Mouse (Mus musculus): Measurements from ENCODE around the gene Itpr2.

DNA sequence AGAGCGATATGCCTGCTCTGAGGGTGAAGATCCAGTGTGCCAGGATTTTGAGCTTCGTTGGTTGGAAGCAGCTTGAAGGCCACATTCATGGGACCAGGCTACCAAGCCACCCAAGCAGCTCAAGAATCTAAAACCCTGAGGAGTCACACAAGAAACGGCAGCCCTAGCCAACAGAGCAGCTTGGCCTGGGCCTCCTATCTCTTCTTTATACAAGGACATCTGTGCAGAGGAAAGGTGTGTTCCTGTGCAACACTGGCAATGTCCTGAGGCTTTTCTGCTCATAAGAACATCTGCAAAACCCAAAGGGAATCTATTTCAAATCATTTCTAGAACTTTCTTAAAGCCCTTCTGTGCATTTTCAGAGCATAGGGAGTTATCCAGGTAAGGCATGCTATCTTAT lies 274.0 kb downstream of the Itpr2 start:
- no peak for TF ChIP-seq CTCF (IDR thresholded peaks at IDR 0.05; ENCODE audit: control insufficient read depth, insufficient read depth, low read length)
- no peak for TF ChIP-seq POLR2A (IDR thresholded peaks at IDR 0.05; ENCODE audit: borderline replicate concordance, control insufficient read depth, low read depth, low read length)

Data from bone marrow, adult 2 months (tissue).